Mouse (Mus musculus) thymus, adult 2 months (tissue): ENCODE measurements around the gene Tmem258.
"Not testable (repeated sequence)": the region's sequence is repeated elsewhere in the genome, so short reads cannot be mapped to it uniquely, and the experiment has no call there.

ENCODE experiments used
- CTCF ChIP-seq: fragments of 200-500 bp; IDR thresholded peaks from 2 replicates; pipeline ENCODE4 v1.5.1; 2012; ENCODE audit warnings: mild to moderate bottlenecking, control low read depth, low read length, moderate library complexity, borderline replicate concordance; ENCODE audit not compliant: control insufficient read depth, poor library complexity, insufficient read depth; ENCODE audit errors: extremely low read depth
- POLR2A ChIP-seq: fragments of 200-500 bp; IDR thresholded peaks from 2 replicates; pipeline ENCODE4 v1.6.1; 2012; ENCODE audit warnings: mild to moderate bottlenecking, low read length, control low read depth, moderate library complexity; ENCODE audit not compliant: control insufficient read depth, poor library complexity, insufficient read depth; ENCODE audit errors: extremely low read depth

GRCm38 (mm10) chr19:10169692-10170330 is 34.0 kb upstream of the Tmem258 start:
- not testable (repeated sequence) for TF ChIP-seq CTCF, POLR2A
